Mouse (Mus musculus): ENCODE measurements at regions not wholly inside any gene's neighbourhood (a gene's known extent, or its start where the extent isn't known, plus 50 kb on each side); places are given as distances from the start of the nearest gene placed in this dataset.

DNA sequence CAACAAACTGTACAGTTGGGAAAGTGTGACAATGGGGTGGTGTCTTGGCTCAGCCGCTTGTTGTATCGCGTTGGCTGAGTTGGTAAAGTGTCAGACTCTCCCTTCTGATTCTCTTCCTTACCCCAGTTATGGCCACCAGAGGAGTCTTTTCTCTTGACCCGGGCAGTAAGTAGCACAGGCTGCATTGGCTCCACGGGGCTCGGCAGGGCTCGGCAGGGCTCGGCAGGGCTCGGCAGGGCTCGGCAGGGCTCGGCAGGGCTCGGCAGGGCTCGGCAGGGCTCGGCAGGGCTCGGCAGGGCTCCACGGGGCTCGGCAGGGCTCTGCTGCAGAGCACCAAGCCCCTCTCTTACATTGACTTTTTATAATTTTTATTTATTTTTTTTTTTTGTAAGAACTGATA is 91.6 kb upstream of the Topaz1 start:
- no peak for TF ChIP-seq CTCF (IDR thresholded peaks at IDR 0.05; ENCODE audit: low read depth, low read length)
- no peak for TF ChIP-seq EP300 (IDR thresholded peaks at IDR 0.05; ENCODE audit: insufficient read depth, low read depth, low read length)
- no peak for TF ChIP-seq POLR2A (IDR thresholded peaks at IDR 0.05; ENCODE audit: insufficient read depth, low read length)
- H3K4me3 ChIP-seq (ENCODE audit: low read depth, low read length), result no peak overlapping the region
- no peaks in the 10 kb centered on the region for H3K4me1 ChIP-seq (ENCODE audit: control insufficient read depth, insufficient read depth, low read length)

DNA sequence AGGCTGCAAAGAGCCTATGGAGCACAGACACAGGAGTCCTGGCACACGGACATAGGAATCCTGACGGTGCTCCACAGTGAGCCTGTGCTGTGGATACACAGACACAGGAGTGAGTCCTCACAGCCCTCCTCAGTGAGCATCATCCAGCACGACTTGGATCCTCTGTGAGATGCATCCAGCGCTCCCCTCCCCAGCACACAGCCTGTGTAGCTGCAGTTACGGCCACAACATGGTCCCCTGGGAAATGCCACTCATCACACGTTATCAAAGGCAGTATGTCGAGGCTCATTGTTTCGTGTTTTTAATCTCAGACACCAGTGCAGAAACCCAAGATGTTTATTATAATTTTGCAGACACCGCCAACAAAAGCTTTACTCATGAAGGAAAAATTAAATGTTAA is 87.1 kb upstream of the Topaz1 start:
- no peak for TF ChIP-seq EP300 (IDR thresholded peaks at IDR 0.05; ENCODE audit: insufficient read depth, low read depth, low read length)
- TF ChIP-seq CTCF (IDR thresholded peaks at IDR 0.05; ENCODE audit: low read depth, low read length), result no peak

More for the DNA sequence above, 91.6 kb upstream of the Topaz1 start:
- H3K9ac ChIP-seq (ENCODE audit: low read depth, poor library complexity, severe bottlenecking), result no peak overlapping the region
- no peaks in the 10 kb centered on the region for H3K9me3 ChIP-seq (replicated peaks; ENCODE audit: control insufficient read depth, insufficient read depth, low read length, poor library complexity, severe bottlenecking)
- H3K27ac ChIP-seq (ENCODE audit: insufficient read depth, low read length), result no peak overlapping the region
- no peaks in the 10 kb centered on the region for H3K27me3 ChIP-seq (ENCODE audit: control insufficient read depth, insufficient read depth, low read length, poor library complexity, severe bottlenecking)
- no peaks in the 10 kb centered on the region for H3K36me3 ChIP-seq (ENCODE audit: control insufficient read depth, insufficient read depth, low read length, poor library complexity, severe bottlenecking)

DNA sequence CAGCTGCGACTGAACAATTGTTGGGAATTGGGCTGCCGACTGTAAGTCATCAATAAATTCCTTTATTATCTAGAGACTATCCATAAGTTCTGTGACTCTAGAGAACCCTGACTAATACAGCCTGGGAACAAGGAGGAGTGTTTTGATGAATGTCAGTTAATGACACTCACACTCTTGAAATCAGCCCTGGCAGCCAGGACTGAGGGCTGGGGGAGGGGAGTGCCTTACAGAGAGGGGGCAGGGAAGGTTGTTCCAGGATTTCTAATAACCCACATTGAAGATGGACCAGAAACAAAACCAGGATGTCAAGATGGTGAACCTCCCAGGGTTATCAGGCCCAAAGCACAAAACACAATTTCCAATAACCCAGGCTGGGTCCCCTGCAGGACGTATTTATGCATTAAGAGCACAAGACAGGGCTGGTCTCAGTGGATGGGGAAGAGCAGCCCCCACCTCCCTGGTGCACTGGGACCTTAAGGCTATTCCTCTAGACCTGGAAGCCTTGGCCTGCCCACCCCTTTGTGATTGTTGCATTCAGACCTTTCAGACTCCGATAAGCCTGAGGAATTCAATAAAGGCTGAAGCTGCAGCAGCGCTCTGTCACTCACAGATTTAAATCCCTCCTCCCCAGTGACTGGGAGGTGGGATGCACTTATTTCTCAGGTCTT is 80.0 kb upstream of the Topaz1 start:
- no peak overlapping the region for H3K4me3 ChIP-seq (ENCODE audit: low read depth, low read length)
- H3K9ac ChIP-seq (ENCODE audit: low read depth, poor library complexity, severe bottlenecking), result no peak overlapping the region

More for the DNA sequence above, 87.1 kb upstream of the Topaz1 start:
- no peaks in the 10 kb centered on the region for H3K4me1 ChIP-seq (ENCODE audit: control insufficient read depth, insufficient read depth, low read length)
- no peak overlapping the region for H3K4me3 ChIP-seq (ENCODE audit: low read depth, low read length)
- H3K27ac ChIP-seq (ENCODE audit: insufficient read depth, low read length), result no peak overlapping the region
- no peak overlapping the region for H3K9ac ChIP-seq (ENCODE audit: low read depth, poor library complexity, severe bottlenecking)
- no peaks in the 10 kb centered on the region for H3K36me3 ChIP-seq (ENCODE audit: control insufficient read depth, insufficient read depth, low read length, poor library complexity, severe bottlenecking)
- H3K9me3 ChIP-seq (replicated peaks; ENCODE audit: control insufficient read depth, insufficient read depth, low read length, poor library complexity, severe bottlenecking), result no peaks in the 10 kb centered on the region
- no peaks in the 10 kb centered on the region for H3K27me3 ChIP-seq (ENCODE audit: control insufficient read depth, insufficient read depth, low read length, poor library complexity, severe bottlenecking)

DNA sequence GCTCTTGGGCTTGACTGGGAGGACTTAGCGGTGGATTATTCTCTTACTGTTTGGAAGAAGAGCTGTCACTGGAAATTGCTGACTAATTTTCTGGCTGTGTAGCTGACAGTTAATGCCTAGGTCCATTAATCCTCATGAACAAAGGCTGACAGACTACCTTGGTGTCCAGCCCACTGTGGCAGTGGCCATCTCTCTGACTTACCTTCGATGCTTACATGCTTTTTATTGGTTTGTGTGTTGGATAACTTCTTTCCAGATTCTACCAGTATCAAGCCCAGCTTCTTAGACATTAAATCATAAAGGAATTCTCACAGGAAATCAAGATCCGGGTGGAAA is 79.5 kb upstream of the Topaz1 start:
- TF ChIP-seq EP300 (IDR thresholded peaks at IDR 0.05; ENCODE audit: insufficient read depth, low read depth, low read length), result no peak
- no peak for TF ChIP-seq POLR2A (IDR thresholded peaks at IDR 0.05; ENCODE audit: insufficient read depth, low read length)
- TF ChIP-seq CTCF (IDR thresholded peaks at IDR 0.05; ENCODE audit: low read depth, low read length), result no peak
- Histone ChIP-seq H3K9me3 (replicated peaks; ENCODE audit: control insufficient read depth, insufficient read depth, low read length, poor library complexity, severe bottlenecking) (no peaks in the 10 kb centered on the region), H3K27me3 (ENCODE audit: control insufficient read depth, insufficient read depth, low read length, poor library complexity, severe bottlenecking) (no peaks in the 10 kb centered on the region), H3K9ac (ENCODE audit: low read depth, poor library complexity, severe bottlenecking) (no peak overlapping the region), H3K36me3 (ENCODE audit: control insufficient read depth, insufficient read depth, low read length, poor library complexity, severe bottlenecking) (no peaks in the 10 kb centered on the region), H3K27ac (ENCODE audit: insufficient read depth, low read length) (no peak overlapping the region), H3K4me1 (ENCODE audit: control insufficient read depth, insufficient read depth, low read length) (no peaks in the 10 kb centered on the region), H3K4me3 (ENCODE audit: low read depth, low read length) (no peak overlapping the region)

More for the DNA sequence above, 80.0 kb upstream of the Topaz1 start:
- no peak for TF ChIP-seq CTCF (IDR thresholded peaks at IDR 0.05; ENCODE audit: low read depth, low read length)
- no peak for TF ChIP-seq POLR2A (IDR thresholded peaks at IDR 0.05; ENCODE audit: insufficient read depth, low read length)
- no peak for TF ChIP-seq EP300 (IDR thresholded peaks at IDR 0.05; ENCODE audit: insufficient read depth, low read depth, low read length)
- Histone ChIP-seq H3K4me1 (ENCODE audit: control insufficient read depth, insufficient read depth, low read length) (no peaks in the 10 kb centered on the region), H3K27ac (ENCODE audit: insufficient read depth, low read length) (no peak overlapping the region), H3K36me3 (ENCODE audit: control insufficient read depth, insufficient read depth, low read length, poor library complexity, severe bottlenecking) (no peaks in the 10 kb centered on the region), H3K9me3 (replicated peaks; ENCODE audit: control insufficient read depth, insufficient read depth, low read length, poor library complexity, severe bottlenecking) (no peaks in the 10 kb centered on the region), H3K27me3 (ENCODE audit: control insufficient read depth, insufficient read depth, low read length, poor library complexity, severe bottlenecking) (no peaks in the 10 kb centered on the region)

DNA sequence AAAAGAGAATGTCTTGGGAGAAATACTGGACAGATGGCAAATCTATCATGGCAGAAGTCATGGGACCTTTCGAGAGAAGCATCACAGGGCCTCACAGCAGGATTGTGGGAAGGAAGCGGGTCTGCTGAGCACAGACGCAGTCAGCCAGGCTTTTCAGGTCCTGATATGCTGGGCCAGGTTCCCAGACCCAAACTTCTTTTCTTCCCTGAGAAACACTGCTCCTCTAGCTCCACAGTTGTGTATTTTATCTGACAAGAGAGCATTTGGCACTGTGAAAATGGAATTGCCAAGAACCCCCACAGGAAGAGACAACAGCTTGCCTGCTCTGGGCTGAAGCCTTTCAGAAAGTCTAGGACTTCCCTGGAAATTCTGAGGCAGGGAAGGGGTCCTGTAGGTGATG is 73.4 kb upstream of the Topaz1 start:
- Histone ChIP-seq H3K27me3 (ENCODE audit: control insufficient read depth, insufficient read depth, low read length, poor library complexity, severe bottlenecking) (no peaks in the 10 kb centered on the region), H3K4me1 (ENCODE audit: control insufficient read depth, insufficient read depth, low read length) (no peaks in the 10 kb centered on the region), H3K4me3 (ENCODE audit: low read depth, low read length) (no peak overlapping the region), H3K27ac (ENCODE audit: insufficient read depth, low read length) (no peak overlapping the region), H3K36me3 (ENCODE audit: control insufficient read depth, insufficient read depth, low read length, poor library complexity, severe bottlenecking) (no peaks in the 10 kb centered on the region), H3K9me3 (replicated peaks; ENCODE audit: control insufficient read depth, insufficient read depth, low read length, poor library complexity, severe bottlenecking) (no peaks in the 10 kb centered on the region), H3K9ac (ENCODE audit: low read depth, poor library complexity, severe bottlenecking) (no peak overlapping the region)
- TF ChIP-seq EP300 (IDR thresholded peaks at IDR 0.05; ENCODE audit: insufficient read depth, low read depth, low read length) (no peak), CTCF (IDR thresholded peaks at IDR 0.05; ENCODE audit: low read depth, low read length) (no peak), POLR2A (IDR thresholded peaks at IDR 0.05; ENCODE audit: insufficient read depth, low read length) (no peak)

DNA sequence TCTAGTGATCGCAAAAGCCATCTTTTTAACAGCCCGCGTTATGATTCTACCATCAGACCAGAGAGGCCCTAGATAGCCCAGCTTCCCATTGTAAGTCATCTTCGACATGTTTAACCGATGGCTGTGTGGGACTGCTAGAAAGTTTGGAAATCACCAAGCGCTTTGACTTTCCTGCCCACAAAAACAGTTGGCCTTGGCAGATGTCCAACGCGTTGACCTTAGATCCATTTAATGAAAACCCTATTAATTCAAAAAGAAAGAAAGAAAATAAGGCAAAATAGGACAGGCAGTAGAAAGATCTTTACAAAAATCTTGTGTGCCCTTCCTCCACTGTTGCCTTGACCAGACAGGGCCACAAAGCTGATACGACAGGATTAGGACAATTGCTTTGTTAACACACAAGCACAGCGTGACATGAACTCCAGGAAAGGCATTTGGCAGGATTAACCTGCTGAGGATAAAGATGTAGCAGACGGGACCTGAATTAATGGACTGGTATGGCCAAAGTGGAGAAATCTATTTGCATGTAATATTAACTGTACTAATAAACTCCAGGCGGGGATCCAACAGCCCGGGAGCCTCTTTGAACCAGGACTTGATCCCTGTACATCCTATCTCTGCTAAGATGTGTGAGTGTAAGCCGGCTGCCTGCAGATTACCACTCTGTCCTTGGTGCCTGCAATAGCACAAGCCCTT is 69.0 kb upstream of the Topaz1 start:
- Histone ChIP-seq H3K4me1 (ENCODE audit: control insufficient read depth, insufficient read depth, low read length) (no peaks in the 10 kb centered on the region), H3K27me3 (ENCODE audit: control insufficient read depth, insufficient read depth, low read length, poor library complexity, severe bottlenecking) (no peaks in the 10 kb centered on the region), H3K9me3 (replicated peaks; ENCODE audit: control insufficient read depth, insufficient read depth, low read length, poor library complexity, severe bottlenecking) (no peaks in the 10 kb centered on the region), H3K4me3 (ENCODE audit: low read depth, low read length) (no peak overlapping the region), H3K27ac (ENCODE audit: insufficient read depth, low read length) (no peak overlapping the region), H3K9ac (ENCODE audit: low read depth, poor library complexity, severe bottlenecking) (no peak overlapping the region), H3K36me3 (ENCODE audit: control insufficient read depth, insufficient read depth, low read length, poor library complexity, severe bottlenecking) (no peaks in the 10 kb centered on the region)
- TF ChIP-seq CTCF (IDR thresholded peaks at IDR 0.05; ENCODE audit: low read depth, low read length), result no peak
- TF ChIP-seq EP300 (IDR thresholded peaks at IDR 0.05; ENCODE audit: insufficient read depth, low read depth, low read length), result no peak
- no peak for TF ChIP-seq POLR2A (IDR thresholded peaks at IDR 0.05; ENCODE audit: insufficient read depth, low read length)
